Mouse (Mus musculus) right cerebral cortex, postnatal 14 days (tissue): ENCODE measurements at regions not wholly inside any gene's neighbourhood (a gene's known extent, or its start where the extent isn't known, plus 50 kb on each side); places are given as distances from the start of the nearest gene placed in this dataset.
"Not testable (repeated sequence)": the region's sequence is repeated elsewhere in the genome, so short reads cannot be mapped to it uniquely, and the experiment has no call there.

Experiments used
- DNase-seq: peaks from one replicate; pipeline ENCODE4 v3.0.0; 2022

GRCm38 (mm10) chr10:118052042-118052441, 89.6 kb upstream of the Mdm1 start:
- DNase-seq, result no peak

GRCm38 (mm10) chr10:118052477-118052876, 89.1 kb upstream of the Mdm1 start:
- DNase-seq, result no peak

- DNase-seq, result no peak
Measured at GRCm38 (mm10) chr10:118053037-118053436, 88.6 kb upstream of the Mdm1 start.

GRCm38 (mm10) chr10:118056789-118057271, 84.8 kb upstream of the Mdm1 start:
- no peak for DNase-seq

- DNase-seq, result no peak
Measured at GRCm38 (mm10) chr10:118057516-118057915, 84.1 kb upstream of the Mdm1 start.

- no peak for DNase-seq
Measured at GRCm38 (mm10) chr10:118064816-118065216, 76.8 kb upstream of the Mdm1 start.

GRCm38 (mm10) chr10:118076341-118076740, 65.3 kb upstream of the Mdm1 start:
- not testable (repeated sequence) for DNase-seq

- no peak for DNase-seq
Measured at GRCm38 (mm10) chr10:118081636-118082166, 59.9 kb upstream of the Mdm1 start.

- no peak for DNase-seq
Measured at GRCm38 (mm10) chr10:118083035-118083720, 58.4 kb upstream of the Mdm1 start.

- no peak for DNase-seq
Measured at GRCm38 (mm10) chr10:118083721-118084075, 57.9 kb upstream of the Mdm1 start.

GRCm38 (mm10) chr10:118085046-118085983, 56.3 kb upstream of the Mdm1 start:
- no peak for DNase-seq

- no peak for DNase-seq
Measured at GRCm38 (mm10) chr10:118087570-118088340, 53.9 kb upstream of the Mdm1 start.

- DNase-seq, result no peak
Measured at GRCm38 (mm10) chr10:118088499-118088898, 53.1 kb upstream of the Mdm1 start.

GRCm38 (mm10) chr10:118089879-118090278, 51.7 kb upstream of the Mdm1 start:
- DNase-seq, result no peak

GRCm38 (mm10) chr10:118091476-118091875, 50.1 kb upstream of the Mdm1 start:
- no peak for DNase-seq
